In genomic region chr4:36186231-36186922, GRCm38 (mm10) we compare ENCODE assay signal across 8 mouse cellular contexts.
DNase-seq lines count a peak whose midpoint lies in the region; ATAC-seq and TF ChIP-seq lines count a peak whose summit lies in the region.

No protein-coding gene starts in this region.

- no peak for ATAC-seq in liver, postnatal 0 days
- ATAC-seq in hindbrain, postnatal 0 days = peak; percentile 70
- ATAC-seq in midbrain, embryonic 16.5 days = no peak

- H3K4me2 ChIP-seq in liver, postnatal 0 days (ENCODE audit: low read depth, low read length) = no peak overlapping the region
- peak overlapping the region; percentile 41 for H3K4me2 ChIP-seq in hindbrain, postnatal 0 days (ENCODE audit: low read depth, low read length)
- peak overlapping the region; percentile 14; the same call in 1 of the 2 replicates for H3K4me2 ChIP-seq in midbrain, embryonic 16.5 days (ENCODE audit: low read length)

- no peak overlapping the region for H3K4me3 ChIP-seq in liver, postnatal 0 days (ENCODE audit: low read depth, low read length)
- H3K4me3 ChIP-seq in hindbrain, postnatal 0 days (ENCODE audit: low read length) = no peak overlapping the region
- no peak overlapping the region for H3K4me3 ChIP-seq in midbrain, embryonic 16.5 days (ENCODE audit: low read depth, low read length)

- 57% methylated on average over 7 of the region's 7 CpGs for WGBS in liver, postnatal 0 days (ENCODE audit: insufficient replicate concordance)
- 16% methylated on average over 7 of the region's 7 CpGs for WGBS in hindbrain, postnatal 0 days
- WGBS in midbrain, embryonic 16.5 days = 25% methylated on average over 7 of the region's 7 CpGs

- H3K4me1 ChIP-seq in liver, postnatal 0 days (ENCODE audit: insufficient read depth) = no peaks in the 10 kb centered on the region
- no peaks in the 10 kb centered on the region for H3K4me1 ChIP-seq in hindbrain, postnatal 0 days (ENCODE audit: insufficient read depth, low read length)
- peaks cover 4% of the 10 kb centered on the region; the same call in 1 of the 2 replicates for H3K4me1 ChIP-seq in midbrain, embryonic 16.5 days (ENCODE audit: control insufficient read depth, insufficient read depth, low read length)

- no peaks in the 10 kb centered on the region for H3K36me3 ChIP-seq in liver, postnatal 0 days (replicated peaks; ENCODE audit: insufficient read depth, low read length)
- H3K36me3 ChIP-seq in hindbrain, postnatal 0 days (ENCODE audit: insufficient read depth, low read length) = no peaks in the 10 kb centered on the region
- H3K36me3 ChIP-seq in midbrain, embryonic 16.5 days (ENCODE audit: control insufficient read depth, insufficient read depth, low read length) = no peaks in the 10 kb centered on the region

- no peak overlapping the region for H3K9ac ChIP-seq in liver, postnatal 0 days (replicated peaks)
- no peak overlapping the region for H3K9ac ChIP-seq in hindbrain, postnatal 0 days (replicated peaks; ENCODE audit: low read length)
- H3K9ac ChIP-seq in midbrain, embryonic 16.5 days (ENCODE audit: low read depth, low read length) = no peak overlapping the region

- H3K27me3 ChIP-seq in liver, postnatal 0 days (ENCODE audit: insufficient read depth, low read length) = no peaks in the 10 kb centered on the region
- no peaks in the 10 kb centered on the region for H3K27me3 ChIP-seq in hindbrain, postnatal 0 days (ENCODE audit: insufficient read depth, low read length)
- no peaks in the 10 kb centered on the region for H3K27me3 ChIP-seq in midbrain, embryonic 16.5 days (ENCODE audit: control insufficient read depth, insufficient read depth, low read depth, low read length)

- TF ChIP-seq CTCF in liver, postnatal 0 days (IDR thresholded peaks at IDR 0.05; ENCODE audit: low read depth) = no peak
- no peak for TF ChIP-seq CTCF in hindbrain, postnatal 0 days (IDR thresholded peaks at IDR 0.05; ENCODE audit: low read depth)

- no peak for TF ChIP-seq EP300 in liver, postnatal 0 days (IDR thresholded peaks at IDR 0.05; ENCODE audit: low read depth)

- H3K27ac ChIP-seq in liver, postnatal 0 days (ENCODE audit: low read depth) = no peak overlapping the region
- H3K27ac ChIP-seq in hindbrain, postnatal 0 days = no peak overlapping the region
- no peak overlapping the region for H3K27ac ChIP-seq in midbrain, embryonic 16.5 days (ENCODE audit: low read length)

- peak; percentile 78 to 80 for DNase-seq in cerebellum, postnatal 14 days
- DNase-seq in cerebellum, adult 8-10 months = no peak
- DNase-seq in liver = peak; percentile 10
- no peak for DNase-seq in liver, postnatal 0 days
- DNase-seq in hindbrain, postnatal 0 days (ENCODE audit: low spot score) = peak; percentile 77
- no peak for DNase-seq in thymus, postnatal 0 days (ENCODE audit: low spot score)
- DNase-seq in spleen, postnatal 36 days (ENCODE audit: low spot score in 2 of 2) = no peak

- no peaks in the 10 kb centered on the region for H3K9me3 ChIP-seq in liver, postnatal 0 days (ENCODE audit: low read length)
- no peaks in the 10 kb centered on the region for H3K9me3 ChIP-seq in hindbrain, postnatal 0 days (ENCODE audit: low read length)
- no peaks in the 10 kb centered on the region for H3K9me3 ChIP-seq in midbrain, embryonic 16.5 days (replicated peaks; ENCODE audit: control insufficient read depth, low read length, poor library complexity, severe bottlenecking)

Comparison
In these comparisons a context has a peak if more than half of its experiments do, and no peak if none do; other contexts are left out.
1. DNase-seq: peak in cerebellum, postnatal 14 days (2 of 2), liver (single experiment) and hindbrain, postnatal 0 days (single experiment); none in cerebellum, adult 8-10 months (single experiment), liver, postnatal 0 days (single experiment), thymus, postnatal 0 days (single experiment) and spleen, postnatal 36 days (0 of 2).